Mouse (Mus musculus) B cell, adult 67 days (primary cell): ENCODE data around the gene Gon4l. TPM values are rescaled to one million over a fixed set of nuclear protein-coding genes. Genes with fewer than 3 reads are reported as not detected.

Source experiments
- total RNA-seq, 2 experiments: library from RNA; stranded (reverse); gene quantifications; 4 replicates each; pipeline ENCODE4 v1.2.4; 2023

Gene Gon4l
- 10 to 100 TPM; 80.0 to 84.3 TPM for total RNA-seq

DNA sequence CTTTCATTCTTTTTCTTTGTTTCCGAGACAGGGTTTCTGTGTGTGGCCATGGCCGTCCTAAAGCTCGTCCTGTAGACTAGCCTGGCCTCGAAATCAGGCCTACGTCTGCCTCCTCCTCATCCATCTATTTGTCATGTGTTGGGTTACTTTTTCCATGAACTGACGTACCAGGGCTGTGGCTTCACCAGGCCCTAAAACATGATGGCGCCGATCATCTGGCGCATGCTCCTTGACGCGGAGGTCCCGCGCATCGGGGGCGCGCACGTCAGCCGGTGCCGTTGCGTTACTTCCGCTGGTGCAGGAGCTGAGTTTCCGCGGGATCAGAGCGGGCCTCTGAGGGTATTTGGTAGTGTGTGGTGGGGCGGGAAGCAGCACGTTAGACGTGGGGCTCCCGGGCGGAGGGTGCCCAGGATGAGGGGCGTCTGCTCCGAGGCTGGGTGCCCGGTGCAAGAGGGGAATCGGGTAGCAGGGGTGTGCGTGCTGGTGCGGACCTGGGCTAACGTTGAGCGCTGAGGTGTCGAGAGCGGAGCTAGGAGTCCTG is at the start of gene Gon4l:
Gene Gon4l, plus strand, starts transcription at position 281 of the 541 bp plus-strand sequence.

DNA sequence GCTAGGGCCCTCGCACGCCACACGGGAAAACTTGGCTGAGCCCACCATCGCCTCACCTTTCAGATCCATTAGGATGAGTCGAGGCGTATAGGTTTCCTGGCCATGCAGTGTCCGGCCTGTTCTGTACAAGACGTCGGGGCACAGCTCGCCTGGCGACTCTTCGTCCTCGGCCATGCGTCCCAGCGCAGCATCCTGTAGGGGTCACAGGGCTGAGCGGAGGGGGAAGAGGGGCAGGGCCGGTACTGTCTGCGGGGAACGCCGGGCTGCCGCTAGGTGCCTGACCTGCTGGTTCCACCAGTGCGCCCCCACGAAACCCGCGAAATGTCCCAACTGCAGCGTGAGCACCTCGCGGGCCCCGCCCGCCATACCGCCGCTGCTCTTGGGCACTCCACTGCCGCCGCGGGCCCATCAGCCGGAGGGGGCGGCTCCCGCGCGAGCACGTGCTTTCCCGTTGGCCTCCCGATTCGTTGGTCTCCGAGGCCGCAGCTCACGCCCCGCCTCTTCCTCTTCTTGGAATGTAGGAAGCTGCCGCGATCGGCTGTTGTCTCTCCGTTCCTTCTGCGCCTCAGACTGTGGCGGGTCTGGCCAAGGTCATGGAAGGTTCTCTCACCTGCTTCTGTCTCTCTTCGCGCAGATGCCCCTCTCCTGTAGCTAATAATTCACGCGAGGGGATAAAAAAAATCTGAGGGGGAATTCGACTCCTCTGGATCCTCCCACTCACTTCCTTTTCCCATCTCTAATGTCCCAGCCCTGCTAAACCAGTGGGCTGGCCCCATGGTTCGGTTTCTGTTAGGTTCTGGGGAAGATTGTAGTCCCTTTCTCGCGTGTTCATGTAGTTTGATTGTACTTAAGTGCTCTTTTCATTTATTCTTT is 78.7 kb downstream of the Gon4l start, which contains the start of gene Msto1:
Gene Msto1, minus strand, starts transcription at position 489 of the 873 bp plus-strand sequence.

DNA sequence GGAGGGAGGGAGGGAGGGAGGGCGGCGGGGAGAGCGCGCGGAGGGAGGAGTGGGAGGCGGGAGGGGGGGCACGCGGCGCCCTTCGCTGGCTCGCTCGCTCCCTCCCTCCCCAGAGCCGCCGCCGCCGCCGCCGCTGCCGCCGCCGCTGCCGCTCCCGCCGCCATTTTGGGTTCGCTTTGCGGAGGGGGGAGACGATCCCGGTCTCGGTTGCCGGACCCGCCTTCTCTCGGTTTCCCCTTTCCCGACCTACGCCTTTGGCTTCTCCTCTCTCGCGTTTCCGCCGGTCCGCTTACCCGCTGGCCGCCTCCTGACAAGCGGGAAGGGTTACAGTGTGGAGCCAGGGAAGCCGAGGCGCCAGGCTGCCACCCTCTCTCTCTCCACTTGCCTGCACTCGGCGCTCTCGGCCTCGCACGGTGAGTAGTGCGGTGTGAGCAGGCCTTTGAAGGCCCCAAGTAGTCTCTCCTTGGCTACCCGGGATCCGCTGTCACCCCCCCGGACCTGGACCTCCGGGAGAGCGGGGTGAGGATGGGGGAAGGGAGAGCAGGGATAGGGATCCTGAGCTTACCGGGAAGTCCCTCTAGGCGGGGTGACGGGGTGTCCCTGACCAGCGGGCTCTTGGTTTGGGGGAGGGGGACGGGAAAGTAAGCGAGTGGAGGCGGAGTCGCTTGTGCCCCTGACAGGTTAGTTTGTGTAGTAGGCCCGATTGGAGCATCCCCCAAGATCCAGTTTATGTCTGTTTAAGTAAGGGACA is 115.7 kb downstream of the Gon4l start, which contains the start of the genes Ash1l and Dap3:
Gene Ash1l, plus strand, starts transcription at position 47 of the 751 bp plus-strand sequence.
Gene Dap3, minus strand, starts transcription at position 606 of the 751 bp plus-strand sequence.

Other genes starting within 250 kb of the Gon4l start
- gene Arhgef2, start 229.3 kb upstream of the Gon4l start, total RNA-seq = 100 to 1,000 TPM; 275 to 277 TPM
- not detected for gene Rxfp4, start 182.1 kb upstream of the Gon4l start, total RNA-seq
- gene Khdc4, start 149.4 kb upstream of the Gon4l start, total RNA-seq = 100 to 1,000 TPM; 130 to 137 TPM
- gene Rit1, start 118.4 kb upstream of the Gon4l start, total RNA-seq = 10 to 100 TPM; 32.8 to 37.0 TPM
- gene Syt11, start 60.1 kb upstream of the Gon4l start, total RNA-seq = 1 to 10 TPM; 3.5 to 3.6 TPM
- 10 to 100 TPM; 14.3 to 17.2 TPM for gene Msto1, start 78.8 kb downstream of the Gon4l start, total RNA-seq
- 100 to 1,000 TPM; 108 to 111 TPM for gene Ash1l, start 115.4 kb downstream of the Gon4l start, total RNA-seq
- 100 to 1,000 TPM; 100 to 103 TPM for gene Dap3, start 116.0 kb downstream of the Gon4l start, total RNA-seq